In genomic region chr5:101713064-101713613, GRCm38 (mm10) we compare ENCODE assay signal across 13 mouse cellular contexts. TPM values are rescaled to one million over a fixed set of nuclear protein-coding genes. Genes with fewer than 3 reads are reported as not detected.
DNase-seq lines count a peak whose midpoint lies in the region; ATAC-seq and TF ChIP-seq lines count a peak whose summit lies in the region.
"Had no signal": no experiment of that assay in that cellular context is flagged by ENCODE, and none has a peak within 500 bp of the region (broad histone marks: within the 10 kb centered on the region; RNA-seq: fewer than 3 reads in every experiment).

No protein-coding gene starts in this region.

- CTCF ChIA-PET in Patski (lab: Charles Lee): no interaction called here

- H3K4me3 ChIP-seq in layer of hippocampus, adult 2 months: no peak overlapping the region
- H3K4me3 ChIP-seq: hindbrain, embryonic 12.5 days; liver, embryonic 13.5 days; midbrain, embryonic 12.5 days had no signal

- H3K27ac ChIP-seq in layer of hippocampus, adult 2 months: no peak overlapping the region
- H3K27ac ChIP-seq: hindbrain, embryonic 12.5 days; liver, embryonic 13.5 days; midbrain, embryonic 12.5 days had no signal

- intact Hi-C loops in heart, postnatal 10 days (cut with DNase I): no loop called here

- in situ Hi-C loops in Patski (cut with MboI; ENCODE audit: low pct_unique_long_range_greater_than_20kb): no loop called here

- ATAC-seq in Patski: no peak
- no peak for ATAC-seq in monocyte, adult 5-6 weeks (replicated peaks; ENCODE audit: insufficient number of reproducible peaks, low FRiP score, low TSS enrichment, poor library complexity, severe bottlenecking)

- TF ChIP-seq CTCF in layer of hippocampus, adult 2 months (conservative IDR thresholded peaks at IDR 0.05): peak; percentile 73
- TF ChIP-seq CTCF in Patski (IDR thresholded peaks at IDR 0.05): peak; percentile 78

- POLR2A ChIA-PET in Patski (lab: Charles Lee): no interaction called here

- H3K27me3 ChIP-seq in Patski: peaks cover 8% of the 10 kb centered on the region
- H3K27me3 ChIP-seq: hindbrain, embryonic 12.5 days; liver, embryonic 13.5 days; midbrain, embryonic 12.5 days had no signal

- DNase-seq in adrenal gland, postnatal 10 days: peak; percentile 6
- DNase-seq in adrenal gland, postnatal 25 days: no peak
- DNase-seq in layer of hippocampus, adult 2 months (ENCODE audit: low spot score in 2 of 2): no peak
- no peak for DNase-seq in layer of hippocampus, postnatal 25 days (ENCODE audit: extremely low spot score in 1 of 2, low spot score in 1 of 2)
- no peak for DNase-seq in Patski (ENCODE audit: low read depth, low spot score)
- DNase-seq in kidney, postnatal 10 days: peak; percentile 38
- no peak for DNase-seq in heart, postnatal 10 days
- DNase-seq: heart, adult 18-20 months; liver, embryonic 13.5 days had no signal

RNA-seq across cellular contexts. Expression of gene Nkx6-1, which starts 48.3 kb away (rescaled TPM):
- under 1 TPM in 1 of 2 experiments, not detected in 1; 0.12 TPM for total RNA-seq in adrenal gland, postnatal 10 days (2021)
- not detected in 2 replicates for total RNA-seq in adrenal gland, postnatal 25 days (2021)
- under 1 TPM; 0.25 to 0.56 TPM for total RNA-seq in layer of hippocampus, adult 2 months (2021)
- under 1 TPM; 0.30 to 0.31 TPM for total RNA-seq in layer of hippocampus, postnatal 25 days (2021)
- polyA plus RNA-seq in Patski (2021): not detected
- total RNA-seq in heart, postnatal 10 days (2021): under 1 TPM; 0.10 to 0.12 TPM
- not detected in 3 replicates for total RNA-seq in monocyte, adult 5-6 weeks (2017)
- total RNA-seq: neutrophil, adult 5-6 weeks had no signal

RNA-seq across cellular contexts. Expression of gene Cds1, which starts 51.8 kb away (rescaled TPM):
- total RNA-seq in adrenal gland, postnatal 10 days (2021): 10 to 100 TPM; 11.1 to 12.2 TPM
- total RNA-seq in adrenal gland, postnatal 25 days (2021): 8.6 and 9.8 TPM in 2 replicates
- 10 to 100 TPM; 58.4 to 60.3 TPM for total RNA-seq in layer of hippocampus, adult 2 months (2021)
- 10 to 100 TPM; 63.2 to 67.9 TPM for total RNA-seq in layer of hippocampus, postnatal 25 days (2021)
- 24.1 TPM for polyA plus RNA-seq in Patski (2021)
- 1 to 10 TPM; 4.5 to 5.3 TPM for total RNA-seq in heart, postnatal 10 days (2021)
- 1.9 to 4.5 TPM (median 2.5 TPM) in 3 replicates for total RNA-seq in monocyte, adult 5-6 weeks (2017)

Comparison
In these comparisons a context has a peak if more than half of its experiments do, and no peak if none do; other contexts are left out.
1. DNase-seq: peak in adrenal gland, postnatal 10 days (single experiment) and kidney, postnatal 10 days (single experiment); none in adrenal gland, postnatal 25 days (single experiment), layer of hippocampus, adult 2 months (0 of 2), layer of hippocampus, postnatal 25 days (0 of 2), Patski (single experiment) and heart, postnatal 10 days (0 of 2).